Mouse (Mus musculus) embryonic facial prominence, embryonic 14.5 days (tissue): ENCODE data around the gene Lrfn1. TPM values are rescaled to one million over a fixed set of nuclear protein-coding genes. Genes with fewer than 3 reads are reported as not detected.
"Not testable (repeated sequence)": the region's sequence is repeated elsewhere in the genome, so short reads cannot be mapped to it uniquely, and the experiment has no call there.

Experiments used
- ATAC-seq: fragments of 200-750 bp; cut with Nextera tagmentation; 2 replicates; pipeline ENCODE4 v1.8.0; 2017; ENCODE audit warnings: low read depth, moderate number of reproducible peaks, moderate TSS enrichment
- DNase-seq: peaks from one replicate; pipeline ENCODE4 v3.0.0-alpha.2; 2015; ENCODE audit warnings: low spot score
- H3K27ac ChIP-seq: fragments of 300-500 bp; sonication (generic); replicated peaks from 2 replicates; pipeline ENCODE4 v1.5.1; 2014; ENCODE audit warnings: low read depth, mild to moderate bottlenecking, low read length, moderate library complexity
- H3K27me3 ChIP-seq: fragments of 300-500 bp; sonication (generic); replicated peaks from 2 replicates; pipeline ENCODE4 v1.6.1; 2014; ENCODE audit warnings: low read length; ENCODE audit not compliant: control insufficient read depth, insufficient read depth
- H3K36me3 ChIP-seq: fragments of 300-500 bp; sonication (generic); 2 replicates; pipeline ENCODE4 v1.6.1; 2014; ENCODE audit warnings: low read length, mixed read lengths; ENCODE audit not compliant: control insufficient read depth, insufficient read depth
- H3K4me1 ChIP-seq: fragments of 300-500 bp; sonication (generic); 2 replicates; pipeline ENCODE4 v1.6.1; 2014; ENCODE audit warnings: antibody characterized with exemption, low read length; ENCODE audit not compliant: control insufficient read depth, insufficient read depth
- H3K4me2 ChIP-seq: fragments of 300-500 bp; sonication (generic); 2 replicates; pipeline ENCODE4 v1.6.1; 2014; ENCODE audit warnings: low read depth, mild to moderate bottlenecking, low read length, moderate library complexity, mixed read lengths
- H3K4me3 ChIP-seq: fragments of 300-500 bp; sonication (generic); 2 replicates; pipeline ENCODE4 v1.5.1; 2014; ENCODE audit warnings: low read depth, mild to moderate bottlenecking, low read length
- H3K9ac ChIP-seq: fragments of 300-500 bp; sonication (generic); 2 replicates; pipeline ENCODE4 v1.6.1; 2014; ENCODE audit warnings: low read depth, mild to moderate bottlenecking, low read length, moderate library complexity, mixed read lengths
- H3K9me3 ChIP-seq: fragments of 300-500 bp; sonication (generic); 2 replicates; pipeline ENCODE4 v1.6.1; 2016; ENCODE audit warnings: low read length; ENCODE audit not compliant: control insufficient read depth
- WGBS: fragments of 180-500 bp; shearing (Covaris S2); extraction: QIAGEN DNeasy Blood & Tissue Kit; methylation state at CpG from one replicate; pipeline ENCODE4 v1.1.7; 2014; 5-methylcytosine and 5-hydroxymethylcytosine counted together
- polyA plus RNA-seq: library from polyadenylated mRNA; unstranded; fragments of >200 nt; fragmentation: Nextera tagmentation; extraction: Ambion mirVana; gene quantifications from 2 replicates; pipeline ENCODE4 v1.2.1, GENCODE M21; 2014

Lrfn1 gene
- polyA plus RNA-seq, 1 experiment from 2014 or later: 4.0 TPM

DNA sequence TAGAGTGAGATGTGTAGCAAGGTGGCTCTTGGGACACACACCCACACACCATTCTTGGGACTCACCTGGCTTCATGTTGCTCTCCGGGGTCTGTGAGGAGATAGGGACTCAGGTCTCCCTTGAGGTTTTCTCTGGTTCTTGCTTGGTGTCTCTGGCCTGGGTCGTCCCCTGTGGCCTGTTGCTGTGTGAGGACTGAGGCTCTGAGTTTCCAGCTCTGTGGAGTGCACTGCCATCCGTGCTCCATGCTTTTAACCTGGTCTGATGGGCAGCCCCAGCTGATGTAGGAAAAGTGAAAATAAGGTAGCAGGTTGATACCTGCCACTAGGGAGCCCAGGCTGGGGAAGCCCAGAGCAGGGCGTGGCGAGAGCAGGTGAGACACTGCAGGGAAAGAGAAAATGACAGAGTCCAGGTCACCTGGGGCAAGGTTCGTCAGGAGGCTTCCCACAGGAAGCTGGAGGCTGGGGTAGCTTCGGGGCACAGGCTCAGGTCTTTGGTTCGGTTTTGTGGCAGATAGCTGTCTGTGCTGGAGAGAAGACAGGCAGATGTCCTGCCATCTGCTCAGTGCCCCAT, 58.7 kb downstream of the Lrfn1 start, which contains the start of gene Ifnl2:
Gene Ifnl2, minus strand, starts transcription at position 51 of the 570 bp plus-strand sequence.
- not testable (repeated sequence) for H3K27ac ChIP-seq, H3K9ac ChIP-seq, DNase-seq, H3K27me3 ChIP-seq, ATAC-seq, H3K4me1 ChIP-seq, H3K4me2 ChIP-seq, H3K4me3 ChIP-seq, H3K36me3 ChIP-seq, H3K9me3 ChIP-seq
- WGBS: 58% methylated on average over 7 of the region's 8 CpGs

DNA sequence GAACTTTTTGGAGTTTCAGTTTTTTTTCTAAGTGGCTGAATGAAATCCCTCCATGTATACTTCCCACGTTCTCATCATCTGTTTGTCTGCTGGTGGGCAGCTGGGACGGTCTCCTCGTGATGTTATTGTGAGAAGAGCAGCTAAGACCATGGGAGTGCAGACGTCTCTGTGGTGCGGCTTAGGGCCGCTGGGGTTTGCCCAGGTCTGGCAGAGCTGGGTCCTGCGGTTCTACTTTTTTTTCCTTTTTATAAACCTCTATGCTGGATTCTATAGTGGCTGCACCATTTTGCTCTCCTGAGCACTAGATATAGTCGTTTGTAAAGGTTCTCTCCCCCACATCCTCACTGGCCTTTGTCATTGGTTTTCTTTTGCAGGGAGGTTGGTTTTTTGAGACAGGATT, 59.7 kb downstream of the Lrfn1 start:
- no peak overlapping the region for H3K27ac ChIP-seq
- H3K4me3 ChIP-seq: no peak overlapping the region
- H3K9ac ChIP-seq: no peak overlapping the region
- ATAC-seq: no peak
- H3K27me3 ChIP-seq: no peaks in the 10 kb centered on the region
- no peaks in the 10 kb centered on the region for H3K4me1 ChIP-seq
- no peaks in the 10 kb centered on the region for H3K9me3 ChIP-seq
- H3K36me3 ChIP-seq: no peaks in the 10 kb centered on the region
- DNase-seq: no peak
- WGBS: 66% methylated on average over 8 of the region's 8 CpGs
- H3K4me2 ChIP-seq: no peak overlapping the region

Other genes with a start within 250 kb of the Lrfn1 start
- gene Eid2, start 184.1 kb upstream of the Lrfn1 start, polyA plus RNA-seq: 4.9 and 6.3 TPM in 2 replicates
- gene Eid2b, start 174.2 kb upstream of the Lrfn1 start, polyA plus RNA-seq: 13.4 TPM in 2 replicates
- gene Selenov, start 160.8 kb upstream of the Lrfn1 start, polyA plus RNA-seq: 0.42 TPM in 1 of 2 replicates, not detected in the other
- gene Dll3, start 149.7 kb upstream of the Lrfn1 start, polyA plus RNA-seq: 0.90 and 2.1 TPM in 2 replicates
- 124 and 134 TPM in 2 replicates for gene Timm50, start 139.9 kb upstream of the Lrfn1 start, polyA plus RNA-seq
- gene Supt5, start 113.2 kb upstream of the Lrfn1 start, polyA plus RNA-seq: 70.5 and 82.3 TPM in 2 replicates
- 1,196 and 1,252 TPM in 2 replicates for gene Rps16, start 101.3 kb upstream of the Lrfn1 start, polyA plus RNA-seq
- 41.1 and 51.3 TPM in 2 replicates for gene Plekhg2, start 79.4 kb upstream of the Lrfn1 start, polyA plus RNA-seq
- gene Zfp36, start 71.7 kb upstream of the Lrfn1 start, polyA plus RNA-seq: 13.5 and 14.4 TPM in 2 replicates
- 44.1 and 48.2 TPM in 2 replicates for gene Med29, start 59.3 kb upstream of the Lrfn1 start, polyA plus RNA-seq
- gene Paf1, start 59.0 kb upstream of the Lrfn1 start, polyA plus RNA-seq: 52.1 and 54.1 TPM in 2 replicates
- gene Gmfg, start 14.5 kb upstream of the Lrfn1 start, polyA plus RNA-seq: 14.7 and 20.4 TPM in 2 replicates
- not detected in 2 replicates for gene Ifnl2, start 58.5 kb downstream of the Lrfn1 start, polyA plus RNA-seq
- not detected in 2 replicates for gene Ifnl3, start 70.9 kb downstream of the Lrfn1 start, polyA plus RNA-seq
- not detected in 2 replicates for gene Sycn, start 88.9 kb downstream of the Lrfn1 start, polyA plus RNA-seq
- gene Nccrp1, start 95.3 kb downstream of the Lrfn1 start, polyA plus RNA-seq: 0.17 and 0.43 TPM in 2 replicates
- 31.5 and 33.8 TPM in 2 replicates for gene Samd4b, start 146.2 kb downstream of the Lrfn1 start, polyA plus RNA-seq
- 20.7 and 23.5 TPM in 2 replicates for gene Pak4, start 146.2 kb downstream of the Lrfn1 start, polyA plus RNA-seq
- gene Acp7, start 179.4 kb downstream of the Lrfn1 start, polyA plus RNA-seq: 0.10 and 0.40 TPM in 2 replicates
- 6.9 and 7.1 TPM in 2 replicates for gene Fbxo27, start 240.9 kb downstream of the Lrfn1 start, polyA plus RNA-seq